Mouse (Mus musculus) spleen, adult 18-20 months (tissue): Measurements from ENCODE around the gene Cep152.

Source experiments
- DNase-seq, 2 experiments: peaks; one replicate each; pipeline ENCODE4 v3.0.0; 2022; ENCODE audit warnings: mixed read lengths in 2 of 2

The Cep152 gene

GRCm38 (mm10) chr2:125624127-125624685 lies 707 bp downstream of the Cep152 start:
- DNase-seq = no peak

DNA sequence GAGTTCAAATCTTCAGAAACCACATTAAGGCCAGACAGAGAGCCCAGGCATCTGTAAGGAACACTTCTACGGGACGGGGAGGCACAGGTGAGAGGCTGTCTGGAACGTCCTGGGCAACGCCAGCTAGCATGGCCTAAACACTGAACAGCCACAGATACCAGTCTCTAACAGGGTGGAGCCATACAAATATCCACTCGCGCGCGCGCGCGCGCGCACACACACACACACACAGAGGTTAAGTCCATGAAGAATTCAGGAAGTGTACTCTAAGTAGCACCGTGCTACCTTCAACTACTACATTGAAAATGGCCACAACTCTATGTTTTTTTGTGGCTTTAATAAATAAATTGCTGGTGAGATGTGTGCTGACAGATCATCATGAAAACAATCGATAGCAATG lies 1.7 kb downstream of the Cep152 start:
- DNase-seq = no peak

GRCm38 (mm10) chr2:125620213-125620907 lies 4.6 kb downstream of the Cep152 start:
- DNase-seq = no peak

DNA sequence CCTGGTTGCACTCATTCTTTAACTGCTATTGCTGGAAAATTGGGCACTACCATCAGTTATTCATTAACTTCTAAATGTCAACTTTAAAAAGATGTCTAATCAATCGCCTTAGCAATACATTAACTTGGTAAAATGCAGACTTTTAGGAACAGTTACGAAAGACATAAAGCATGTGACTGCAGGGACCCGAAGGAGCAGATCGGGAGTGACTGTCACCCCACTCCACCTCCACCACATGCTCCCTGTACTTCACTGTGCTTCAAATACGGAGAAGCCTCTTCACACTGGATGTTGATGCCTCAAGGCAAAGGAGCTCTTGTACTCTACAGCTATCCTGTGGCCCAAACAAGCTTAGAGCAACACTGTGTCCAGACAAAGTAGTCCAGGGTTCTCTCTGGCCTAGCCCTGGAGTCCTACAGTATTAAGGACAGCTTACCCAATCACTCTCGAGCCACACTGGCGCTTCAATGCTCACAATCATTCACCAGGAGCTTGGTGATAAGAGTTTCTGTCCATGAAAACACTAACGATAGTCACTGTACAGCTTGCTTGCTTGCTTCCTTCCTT lies 9.0 kb downstream of the Cep152 start:
- no peak for DNase-seq

DNA sequence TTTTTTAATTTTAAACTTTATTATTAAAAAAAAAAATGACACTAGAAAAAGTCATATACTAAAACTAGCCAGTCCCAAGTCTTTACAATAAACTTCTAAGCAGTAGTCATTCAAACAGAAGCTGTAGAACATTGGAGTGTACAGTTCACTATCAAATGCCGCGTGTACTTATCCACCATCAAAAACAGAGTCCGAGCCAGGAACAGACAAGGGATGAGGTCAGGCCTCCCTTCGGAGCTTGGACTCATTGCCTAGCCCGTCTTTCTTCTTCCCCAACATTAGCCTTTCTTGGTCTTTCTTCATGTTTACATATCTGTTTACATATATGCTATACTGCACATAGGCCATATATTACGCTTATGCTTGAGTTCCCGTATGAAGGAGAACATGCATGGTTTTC lies 9.5 kb downstream of the Cep152 start:
- DNase-seq = no peak

- no peak for DNase-seq
These were observed 18.6 kb downstream of the Cep152 start for GRCm38 (mm10) chr2:125606220-125606845.

GRCm38 (mm10) chr2:125604646-125605045 lies 20.3 kb downstream of the Cep152 start:
- peak in 1 of 2 experiments; percentile 19 for DNase-seq

DNA sequence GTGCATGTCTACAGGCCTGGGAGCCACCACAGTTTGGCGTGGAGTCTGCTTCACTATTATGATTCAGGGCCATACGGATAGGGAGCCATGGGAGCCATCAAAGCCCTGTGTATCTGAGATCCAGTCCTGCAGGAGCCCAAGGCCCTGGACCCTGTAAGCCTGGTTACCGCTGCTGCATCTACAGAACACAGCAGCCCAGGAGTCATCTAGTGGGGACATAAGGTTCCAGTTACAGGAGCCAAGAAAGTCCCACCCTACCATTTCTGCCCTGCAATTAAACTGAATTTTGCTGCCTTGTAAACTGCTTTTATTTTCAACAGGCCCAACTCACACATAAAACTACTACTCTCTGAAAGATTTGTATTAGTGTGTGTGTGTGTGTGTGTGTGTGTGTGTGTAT lies 21.9 kb downstream of the Cep152 start:
- DNase-seq = no peak

DNA sequence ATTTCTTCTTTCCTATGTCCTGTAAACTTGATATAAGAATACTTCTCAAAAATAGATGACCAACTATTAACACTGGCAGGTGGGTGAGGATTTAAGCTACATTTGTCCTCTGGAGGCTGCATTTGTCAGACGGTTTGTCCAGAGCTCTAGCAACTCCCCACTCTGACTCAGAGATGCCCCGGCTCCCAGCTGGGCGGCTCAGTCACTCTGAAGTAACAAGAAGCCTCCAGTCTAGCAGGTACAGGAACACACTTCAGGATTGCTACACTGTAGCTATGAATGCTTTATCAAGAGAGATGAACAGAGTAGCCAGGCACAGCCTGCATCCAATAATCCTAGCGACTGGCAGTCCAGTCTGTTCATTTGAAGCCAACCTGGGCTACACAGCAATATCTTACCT lies 26.0 kb downstream of the Cep152 start:
- DNase-seq = no peak

GRCm38 (mm10) chr2:125598251-125598650 lies 26.7 kb downstream of the Cep152 start:
- no peak for DNase-seq

GRCm38 (mm10) chr2:125594786-125595185 lies 30.1 kb downstream of the Cep152 start:
- no peak for DNase-seq

GRCm38 (mm10) chr2:125594072-125594471 lies 30.8 kb downstream of the Cep152 start:
- DNase-seq = no peak

DNA sequence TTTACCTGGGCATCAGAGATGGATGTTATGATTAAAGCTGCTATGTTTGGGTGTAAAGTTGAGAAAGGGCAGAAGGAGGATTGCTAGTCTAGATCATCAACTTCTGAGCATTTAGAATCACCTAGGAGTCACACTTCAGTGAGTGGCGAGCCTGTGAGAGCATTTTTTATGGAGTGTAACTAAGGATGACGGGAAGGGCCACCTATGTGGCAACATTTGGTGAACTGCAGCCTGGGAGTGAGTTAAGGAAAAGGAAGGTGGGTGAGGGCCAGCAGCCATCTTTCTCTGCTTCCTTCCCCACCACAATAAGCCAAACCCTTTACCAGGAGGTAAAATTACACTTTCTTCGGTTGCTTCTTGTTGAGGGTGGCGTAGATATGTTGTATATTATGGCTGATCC lies 33.0 kb downstream of the Cep152 start:
- no peak for DNase-seq

- no peak for DNase-seq
These were observed 35.6 kb downstream of the Cep152 start for GRCm38 (mm10) chr2:125589287-125589686.

- DNase-seq = no peak
These were observed 43.8 kb downstream of the Cep152 start for GRCm38 (mm10) chr2:125581081-125581480.

GRCm38 (mm10) chr2:125577670-125578069 lies 47.2 kb downstream of the Cep152 start:
- no peak for DNase-seq

DNA sequence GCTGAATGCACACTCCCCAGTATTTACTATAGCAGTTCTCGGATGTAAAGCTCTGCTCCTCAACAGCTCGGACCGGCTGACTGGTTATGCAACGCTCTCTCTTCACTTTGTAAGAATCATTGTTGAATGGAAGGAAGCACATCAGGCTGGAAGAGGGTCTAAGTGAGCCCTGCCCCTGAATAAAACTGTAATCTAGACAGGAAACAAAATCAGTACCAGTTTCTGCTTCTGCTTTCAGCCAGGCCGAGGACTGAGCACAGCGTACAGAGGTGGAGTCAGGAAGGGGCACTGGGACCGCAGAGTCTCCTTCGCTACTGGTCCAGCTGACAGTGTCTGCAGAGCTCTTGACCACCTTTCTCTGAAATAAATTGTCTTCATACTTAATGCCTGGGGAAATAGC lies 48.4 kb downstream of the Cep152 start:
- DNase-seq = no peak

- no peak for DNase-seq
These were observed 49.1 kb downstream of the Cep152 start for GRCm38 (mm10) chr2:125575766-125576165.

GRCm38 (mm10) chr2:125563884-125564283 lies 61.0 kb downstream of the Cep152 start:
- DNase-seq = no peak

- DNase-seq = no peak
These were observed 62.5 kb downstream of the Cep152 start for GRCm38 (mm10) chr2:125562407-125562806.

DNA sequence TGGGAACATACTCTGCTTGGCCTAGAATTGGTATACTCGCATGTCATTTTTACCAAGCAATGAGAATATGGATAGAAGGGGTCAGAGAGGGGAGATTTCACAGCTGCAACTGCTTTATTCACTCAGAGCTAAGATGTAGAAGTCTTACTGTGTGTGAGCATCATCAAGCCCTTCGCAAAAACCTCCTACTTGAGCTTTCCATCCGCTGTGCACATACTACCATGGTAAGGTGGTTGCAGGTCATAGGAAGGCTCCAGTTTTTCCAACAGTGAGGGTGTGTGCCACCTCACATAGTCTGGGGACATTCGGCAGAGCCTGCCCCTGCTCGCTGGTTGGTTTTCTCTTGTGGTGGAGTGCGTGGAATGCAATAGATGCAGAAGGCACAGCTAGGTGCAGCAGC lies 64.9 kb downstream of the Cep152 start:
- DNase-seq = no peak

GRCm38 (mm10) chr2:125558634-125559589 lies 66.0 kb downstream of the Cep152 start:
- DNase-seq = no peak

- no peak for DNase-seq
These were observed 69.1 kb downstream of the Cep152 start for GRCm38 (mm10) chr2:125555830-125556229.
